In the genomic region with DNA sequence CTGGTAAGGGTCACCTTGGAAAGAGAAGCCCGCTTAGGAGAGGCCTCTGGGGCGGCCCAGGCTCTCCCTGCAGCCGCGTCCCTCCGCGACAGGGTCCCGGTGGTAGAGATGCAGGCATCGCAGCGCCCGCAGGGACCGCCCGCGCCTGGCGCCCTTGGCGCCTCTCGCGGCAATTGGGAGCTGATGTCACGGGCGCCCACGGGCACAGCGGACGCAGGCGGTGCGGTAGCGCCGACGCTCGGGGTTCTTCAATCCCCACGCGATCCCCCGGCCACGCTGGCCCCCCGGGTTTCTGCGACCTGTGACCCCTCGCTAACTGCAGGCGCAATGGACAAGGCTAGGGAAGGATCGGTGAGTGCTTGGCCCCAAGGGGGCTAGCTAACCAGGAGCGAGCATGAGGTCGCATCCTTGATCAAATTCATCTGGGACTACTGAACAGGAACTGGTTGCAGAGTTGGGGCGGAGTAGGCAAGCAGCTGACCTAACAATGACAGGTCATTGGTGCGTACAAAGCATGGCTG, we compare ENCODE assay signal across 9 mouse cellular contexts. TPM values are rescaled to one million over a fixed set of nuclear protein-coding genes. Genes with fewer than 3 reads are reported as not detected.
DNase-seq lines count a peak whose midpoint lies in the region; ATAC-seq and TF ChIP-seq lines count a peak whose summit lies in the region.
"Had no signal": no experiment of that assay in that cellular context is flagged by ENCODE, and none has a peak within 500 bp of the region (broad histone marks: within the 10 kb centered on the region; RNA-seq: fewer than 3 reads in every experiment).

No protein-coding gene starts in this region.

- no peak for ATAC-seq in kidney, embryonic 14.5 days (ENCODE audit: low FRiP score, low TSS enrichment)
- ATAC-seq in embryonic facial prominence, embryonic 11.5 days (replicated peaks; ENCODE audit: insufficient number of reproducible peaks, low FRiP score, low TSS enrichment, low read depth), result no peak
- ATAC-seq in hindbrain, embryonic 11.5 days (ENCODE audit: low FRiP score), result peak; percentile 6; the same call in 1 of the 2 replicates
- no peak for ATAC-seq in limb, embryonic 14.5 days (ENCODE audit: low FRiP score, low read depth)
- ATAC-seq in erythroblast, adult 5-6 weeks (replicated peaks; ENCODE audit: low FRiP score, poor library complexity, severe bottlenecking), result no peak

- peaks cover 6% of the 10 kb centered on the region; the same call in 1 of the 2 replicates for H3K36me3 ChIP-seq in kidney, embryonic 14.5 days (ENCODE audit: control insufficient read depth, insufficient read depth, low read length)
- no peaks in the 10 kb centered on the region for H3K36me3 ChIP-seq in embryonic facial prominence, embryonic 11.5 days (replicated peaks; ENCODE audit: control insufficient read depth, insufficient read depth, low read depth, low read length)
- 0 out of 2 replicates have a peak, but pooled peaks cover 2% of the 10 kb centered on the region for H3K36me3 ChIP-seq in hindbrain, embryonic 11.5 days (ENCODE audit: control insufficient read depth, insufficient read depth, low read length)
- H3K36me3 ChIP-seq in limb, embryonic 14.5 days (ENCODE audit: control insufficient read depth, insufficient read depth, low read length), result peaks cover 27% of the 10 kb centered on the region

- no peaks in the 10 kb centered on the region for H3K27me3 ChIP-seq in kidney, embryonic 14.5 days (ENCODE audit: control insufficient read depth, insufficient read depth, low read length)
- H3K27me3 ChIP-seq in embryonic facial prominence, embryonic 11.5 days (ENCODE audit: control insufficient read depth, insufficient read depth, low read length), result no peaks in the 10 kb centered on the region
- no peaks in the 10 kb centered on the region; the same call in 1 of the 2 replicates for H3K27me3 ChIP-seq in hindbrain, embryonic 11.5 days (ENCODE audit: control insufficient read depth, insufficient read depth, low read length)
- no peaks in the 10 kb centered on the region for H3K27me3 ChIP-seq in limb, embryonic 14.5 days (ENCODE audit: control insufficient read depth, insufficient read depth, low read length)

- peak overlapping the region; percentile 61 for H3K4me2 ChIP-seq in kidney, embryonic 14.5 days (replicated peaks; ENCODE audit: low read depth, low read length)
- H3K4me2 ChIP-seq in embryonic facial prominence, embryonic 11.5 days (ENCODE audit: low read depth, low read length), result peak overlapping the region; percentile 68
- H3K4me2 ChIP-seq in hindbrain, embryonic 11.5 days (replicated peaks; ENCODE audit: low read depth, low read length), result peak overlapping the region; percentile 59
- peak overlapping the region; percentile 55 for H3K4me2 ChIP-seq in limb, embryonic 14.5 days (replicated peaks; ENCODE audit: low read depth, low read length, severe bottlenecking)

- no peak for TF ChIP-seq POLR2A in limb, embryonic 14.5 days (IDR thresholded peaks at IDR 0.05; ENCODE audit: borderline replicate concordance, extremely low read depth, insufficient read depth, insufficient read length)

- H3K9me3 ChIP-seq in kidney, embryonic 14.5 days (ENCODE audit: control insufficient read depth, low read length), result no peaks in the 10 kb centered on the region
- H3K9me3 ChIP-seq in embryonic facial prominence, embryonic 11.5 days (replicated peaks; ENCODE audit: control insufficient read depth, low read length), result no peaks in the 10 kb centered on the region
- H3K9me3 ChIP-seq in hindbrain, embryonic 11.5 days (ENCODE audit: control insufficient read depth, low read length), result no peaks in the 10 kb centered on the region
- H3K9me3 ChIP-seq in limb, embryonic 14.5 days (ENCODE audit: control insufficient read depth, low read length), result no peaks in the 10 kb centered on the region

- 3% methylated on average over 38 of the region's 41 CpGs for WGBS in kidney, embryonic 14.5 days
- WGBS in embryonic facial prominence, embryonic 11.5 days, result 2% methylated on average over 41 of the region's 41 CpGs
- 3% methylated on average over 41 of the region's 41 CpGs for WGBS in hindbrain, embryonic 11.5 days
- WGBS in limb, embryonic 14.5 days, result 8% methylated on average over 33 of the region's 41 CpGs

- H3K27ac ChIP-seq in kidney, embryonic 14.5 days (ENCODE audit: low read depth, low read length), result no peak overlapping the region
- 0 out of 2 replicates have a peak overlapping the region, but pooled peaks have one; percentile 28 for H3K27ac ChIP-seq in embryonic facial prominence, embryonic 11.5 days (replicated peaks; ENCODE audit: low read depth, low read length)
- 0 out of 2 replicates have a peak overlapping the region, but pooled peaks have one; percentile 20 for H3K27ac ChIP-seq in hindbrain, embryonic 11.5 days (ENCODE audit: low read depth, low read length)
- no peak overlapping the region for H3K27ac ChIP-seq in limb, embryonic 14.5 days (replicated peaks; ENCODE audit: low read depth, low read length)

- peaks cover 26% of the 10 kb centered on the region for H3K4me1 ChIP-seq in kidney, embryonic 14.5 days (ENCODE audit: control insufficient read depth, insufficient read depth, low read length)
- H3K4me1 ChIP-seq in embryonic facial prominence, embryonic 11.5 days (ENCODE audit: control insufficient read depth, insufficient read depth, low read length), result peaks cover 9% of the 10 kb centered on the region
- peaks cover 11% of the 10 kb centered on the region for H3K4me1 ChIP-seq in hindbrain, embryonic 11.5 days (replicated peaks; ENCODE audit: control insufficient read depth, insufficient read depth, low read length)
- H3K4me1 ChIP-seq in limb, embryonic 14.5 days (ENCODE audit: control insufficient read depth, insufficient read depth, low read length), result peaks cover 37% of the 10 kb centered on the region

- H3K4me3 ChIP-seq in kidney, embryonic 14.5 days (ENCODE audit: low read length), result peak overlapping the region; percentile 30
- H3K4me3 ChIP-seq in embryonic facial prominence, embryonic 11.5 days (ENCODE audit: low read depth, low read length), result peak overlapping the region; percentile 27
- H3K4me3 ChIP-seq in hindbrain, embryonic 11.5 days (ENCODE audit: low read depth, low read length), result peak overlapping the region; percentile 31
- peak overlapping the region; percentile 23 for H3K4me3 ChIP-seq in limb, embryonic 14.5 days (replicated peaks; ENCODE audit: low read length)

- H3K9ac ChIP-seq in kidney, embryonic 14.5 days (ENCODE audit: low read depth, low read length), result peak overlapping the region; percentile 62
- peak overlapping the region; percentile 55 for H3K9ac ChIP-seq in embryonic facial prominence, embryonic 11.5 days (replicated peaks; ENCODE audit: low read length)
- H3K9ac ChIP-seq in hindbrain, embryonic 11.5 days (ENCODE audit: low read depth, low read length), result peak overlapping the region; percentile 46
- H3K9ac ChIP-seq in limb, embryonic 14.5 days (ENCODE audit: low read depth, low read length, severe bottlenecking), result peak overlapping the region; percentile 51

- DNase-seq in kidney, adult 18-20 months, result no peak
- DNase-seq in embryonic facial prominence, embryonic 11.5 days (ENCODE audit: low spot score), result no peak
- DNase-seq in hindbrain, embryonic 11.5 days (ENCODE audit: low spot score), result peak; percentile 41
- DNase-seq in limb, embryonic 14.5 days (ENCODE audit: low spot score), result no peak
- peak; percentile 50 for DNase-seq in retina, embryonic 14.5 days (ENCODE audit: low spot score)
- no peak for DNase-seq in urinary bladder, postnatal 25 days (ENCODE audit: low spot score)

RNA-seq across cellular contexts. Expression of gene Rtkn, which starts 7.0 kb away (rescaled TPM):
- polyA plus RNA-seq in kidney, embryonic 14.5 days (2014; fragmentation: Nextera tagmentation; extraction: Ambion mirVana), result 14.9 and 18.0 TPM in 2 replicates
- 17.7 and 18.3 TPM in 2 replicates for polyA plus RNA-seq in embryonic facial prominence, embryonic 11.5 days (2014; fragmentation: Nextera tagmentation; extraction: Ambion mirVana)
- 17.7 and 18.3 TPM in 2 replicates for polyA plus RNA-seq in hindbrain, embryonic 11.5 days (2014; fragmentation: Nextera tagmentation; extraction: Ambion mirVana)
- 151 and 218 TPM in 2 replicates for polyA plus RNA-seq in limb, embryonic 14.5 days (2012; rRNA removed)
- 40.7 and 46.2 TPM in 2 replicates for polyA plus RNA-seq in limb, embryonic 14.5 days (2014; fragmentation: Nextera tagmentation; extraction: Ambion mirVana)
- 0.63 TPM in 1 of 2 replicates, not detected in the other for total RNA-seq in erythroblast, adult 5-6 weeks (2015; ENCODE audit: low replicate concordance)
- not detected in 2 replicates for total RNA-seq in erythroblast, adult 5-6 weeks (2017; ENCODE audit: low replicate concordance)
- total RNA-seq: neutrophil, adult 5-6 weeks had no signal

RNA-seq across cellular contexts. Expression of gene Wdr54, which starts 13.9 kb away (rescaled TPM):
- polyA plus RNA-seq in kidney, embryonic 14.5 days (2014; fragmentation: Nextera tagmentation; extraction: Ambion mirVana), result 6.2 and 8.6 TPM in 2 replicates
- polyA plus RNA-seq in embryonic facial prominence, embryonic 11.5 days (2014; fragmentation: Nextera tagmentation; extraction: Ambion mirVana), result 10.7 and 11.1 TPM in 2 replicates
- 12.3 and 13.8 TPM in 2 replicates for polyA plus RNA-seq in hindbrain, embryonic 11.5 days (2014; fragmentation: Nextera tagmentation; extraction: Ambion mirVana)
- 13.1 and 17.9 TPM in 2 replicates for polyA plus RNA-seq in limb, embryonic 14.5 days (2012; rRNA removed)
- polyA plus RNA-seq in limb, embryonic 14.5 days (2014; fragmentation: Nextera tagmentation; extraction: Ambion mirVana), result 5.5 and 7.3 TPM in 2 replicates
- total RNA-seq in erythroblast, adult 5-6 weeks (2015; ENCODE audit: low replicate concordance), result not detected in 2 replicates
- 0.28 TPM in 1 of 2 replicates, not detected in the other for total RNA-seq in erythroblast, adult 5-6 weeks (2017; ENCODE audit: low replicate concordance)
- total RNA-seq: neutrophil, adult 5-6 weeks had no signal

RNA-seq across cellular contexts. Expression of gene 1700003E16Rik, which starts 13.9 kb away (rescaled TPM):
- 0.94 and 0.96 TPM in 2 replicates for polyA plus RNA-seq in kidney, embryonic 14.5 days (2014; fragmentation: Nextera tagmentation; extraction: Ambion mirVana)
- polyA plus RNA-seq in embryonic facial prominence, embryonic 11.5 days (2014; fragmentation: Nextera tagmentation; extraction: Ambion mirVana), result 0.97 and 1.4 TPM in 2 replicates
- 3.7 TPM in 2 replicates for polyA plus RNA-seq in hindbrain, embryonic 11.5 days (2014; fragmentation: Nextera tagmentation; extraction: Ambion mirVana)
- 0.21 and 0.26 TPM in 2 replicates for polyA plus RNA-seq in limb, embryonic 14.5 days (2012; rRNA removed)
- 1.7 and 1.9 TPM in 2 replicates for polyA plus RNA-seq in limb, embryonic 14.5 days (2014; fragmentation: Nextera tagmentation; extraction: Ambion mirVana)
- total RNA-seq in erythroblast, adult 5-6 weeks (2015; ENCODE audit: low replicate concordance), result not detected in 2 replicates
- not detected in 2 replicates for total RNA-seq in erythroblast, adult 5-6 weeks (2017; ENCODE audit: low replicate concordance)
- total RNA-seq: neutrophil, adult 5-6 weeks had no signal

RNA-seq across cellular contexts. Expression of gene Ino80b, which starts 17.0 kb away (rescaled TPM):
- polyA plus RNA-seq in kidney, embryonic 14.5 days (2014; fragmentation: Nextera tagmentation; extraction: Ambion mirVana), result 18.8 and 20.0 TPM in 2 replicates
- 17.5 and 19.5 TPM in 2 replicates for polyA plus RNA-seq in embryonic facial prominence, embryonic 11.5 days (2014; fragmentation: Nextera tagmentation; extraction: Ambion mirVana)
- polyA plus RNA-seq in hindbrain, embryonic 11.5 days (2014; fragmentation: Nextera tagmentation; extraction: Ambion mirVana), result 18.5 and 21.3 TPM in 2 replicates
- polyA plus RNA-seq in limb, embryonic 14.5 days (2012; rRNA removed), result 35.9 and 36.8 TPM in 2 replicates
- 14.7 and 14.9 TPM in 2 replicates for polyA plus RNA-seq in limb, embryonic 14.5 days (2014; fragmentation: Nextera tagmentation; extraction: Ambion mirVana)
- total RNA-seq in erythroblast, adult 5-6 weeks (2015; ENCODE audit: low replicate concordance), result 0.77 and 5.2 TPM in 2 replicates
- 19.2 and 25.0 TPM in 2 replicates for total RNA-seq in erythroblast, adult 5-6 weeks (2017; ENCODE audit: low replicate concordance)

RNA-seq across cellular contexts. Expression of gene Wbp1, which starts 20.9 kb away (rescaled TPM):
- 123 and 125 TPM in 2 replicates for polyA plus RNA-seq in kidney, embryonic 14.5 days (2014; fragmentation: Nextera tagmentation; extraction: Ambion mirVana)
- polyA plus RNA-seq in embryonic facial prominence, embryonic 11.5 days (2014; fragmentation: Nextera tagmentation; extraction: Ambion mirVana), result 146 and 156 TPM in 2 replicates
- 160 and 179 TPM in 2 replicates for polyA plus RNA-seq in hindbrain, embryonic 11.5 days (2014; fragmentation: Nextera tagmentation; extraction: Ambion mirVana)
- polyA plus RNA-seq in limb, embryonic 14.5 days (2012; rRNA removed), result 191 and 267 TPM in 2 replicates
- 83.0 and 104 TPM in 2 replicates for polyA plus RNA-seq in limb, embryonic 14.5 days (2014; fragmentation: Nextera tagmentation; extraction: Ambion mirVana)
- 7.1 and 18.8 TPM in 2 replicates for total RNA-seq in erythroblast, adult 5-6 weeks (2015; ENCODE audit: low replicate concordance)
- total RNA-seq in erythroblast, adult 5-6 weeks (2017; ENCODE audit: low replicate concordance), result 18.3 and 42.2 TPM in 2 replicates

Comparison
In these comparisons a context has a peak if more than half of its experiments do, and no peak if none do; other contexts are left out.
1. H3K27ac ChIP-seq: peak in embryonic facial prominence, embryonic 11.5 days (single experiment) and hindbrain, embryonic 11.5 days (single experiment); none in kidney, embryonic 14.5 days (single experiment) and limb, embryonic 14.5 days (single experiment).
2. DNase-seq: peak in hindbrain, embryonic 11.5 days (single experiment) and retina, embryonic 14.5 days (single experiment); none in kidney, adult 18-20 months (single experiment), embryonic facial prominence, embryonic 11.5 days (single experiment), limb, embryonic 14.5 days (single experiment) and urinary bladder, postnatal 25 days (single experiment).
3. Peak in every context shown above with its lines, with median percentiles within 50 percentile points of each other: H3K4me2 ChIP-seq, H3K4me3 ChIP-seq and H3K9ac ChIP-seq.